ENCODE assay signal across 8 mouse cellular contexts in genomic region chr8:119843444-119843843, GRCm38 (mm10). TPM values are rescaled to one million over a fixed set of nuclear protein-coding genes. Genes with fewer than 3 reads are reported as not detected.
DNase-seq lines count a peak whose midpoint lies in the region; ATAC-seq and TF ChIP-seq lines count a peak whose summit lies in the region.
"Had no signal": no experiment of that assay in that cellular context is flagged by ENCODE, and none has a peak within 500 bp of the region (broad histone marks: within the 10 kb centered on the region; RNA-seq: fewer than 3 reads in every experiment).

No protein-coding gene starts in this region.

- 3% methylated on average over 4 of the region's 4 CpGs for WGBS in embryonic facial prominence, embryonic 10.5 days
- 3% methylated on average over 4 of the region's 4 CpGs for WGBS in lung, embryonic 14.5 days

- no peaks in the 10 kb centered on the region for H3K36me3 ChIP-seq in embryonic facial prominence, embryonic 10.5 days (replicated peaks)
- no peaks in the 10 kb centered on the region for H3K36me3 ChIP-seq in lung, embryonic 14.5 days (ENCODE audit: insufficient read depth)
- H3K36me3 ChIP-seq: heart, embryonic 15.5 days had no signal

- no peak for ATAC-seq in lung, embryonic 14.5 days (ENCODE audit: insufficient read depth)

- peak; percentile 84 for TF ChIP-seq CTCF in lung, embryonic 14.5 days (IDR thresholded peaks at IDR 0.05; ENCODE audit: low read depth)

- H3K27ac ChIP-seq in embryonic facial prominence, embryonic 10.5 days (replicated peaks): no peak overlapping the region
- no peak overlapping the region for H3K27ac ChIP-seq in lung, embryonic 14.5 days (ENCODE audit: low read depth)
- H3K27ac ChIP-seq: heart, embryonic 15.5 days had no signal

- H3K4me3 ChIP-seq in embryonic facial prominence, embryonic 10.5 days: no peak overlapping the region
- no peak overlapping the region for H3K4me3 ChIP-seq in lung, embryonic 14.5 days (ENCODE audit: low read depth, low read length)
- H3K4me3 ChIP-seq: heart, embryonic 15.5 days had no signal

- no peaks in the 10 kb centered on the region; the same call in 1 of the 2 replicates for H3K27me3 ChIP-seq in embryonic facial prominence, embryonic 10.5 days (replicated peaks; ENCODE audit: low read depth, poor library complexity, severe bottlenecking)
- H3K27me3 ChIP-seq in lung, embryonic 14.5 days (ENCODE audit: insufficient read depth, low read length): no peaks in the 10 kb centered on the region
- H3K27me3 ChIP-seq: heart, embryonic 15.5 days had no signal

- H3K9ac ChIP-seq in lung, embryonic 14.5 days: no peak overlapping the region
- H3K9ac ChIP-seq: heart, embryonic 15.5 days had no signal

- peaks cover 31% of the 10 kb centered on the region for H3K4me1 ChIP-seq in embryonic facial prominence, embryonic 10.5 days
- peaks cover 14% of the 10 kb centered on the region for H3K4me1 ChIP-seq in lung, embryonic 14.5 days (ENCODE audit: insufficient read depth)

- peak; percentile 79 for DNase-seq in urinary bladder, postnatal 25 days (ENCODE audit: low spot score)
- DNase-seq in urinary bladder, adult 2 months (ENCODE audit: low spot score): no peak
- DNase-seq in adrenal gland, adult 8-10 months: peak; percentile 63
- peak; percentile 70 for DNase-seq in embryonic facial prominence, embryonic 10.5 days (ENCODE audit: low spot score)
- DNase-seq in kidney, postnatal 14 days: peak; percentile 86
- peak; percentile 88 for DNase-seq in lung, embryonic 14.5 days
- DNase-seq in skeletal muscle tissue, adult 2 months (ENCODE audit: low read depth, low spot score): peak; percentile 66

- H3K4me2 ChIP-seq in lung, embryonic 14.5 days: no peak overlapping the region
- H3K4me2 ChIP-seq: heart, embryonic 15.5 days had no signal

- no peaks in the 10 kb centered on the region for H3K9me3 ChIP-seq in embryonic facial prominence, embryonic 10.5 days
- no peaks in the 10 kb centered on the region for H3K9me3 ChIP-seq in lung, embryonic 14.5 days (ENCODE audit: low read depth, low read length)
- H3K9me3 ChIP-seq: heart, embryonic 15.5 days had no signal

RNA-seq across cellular contexts. Expression of gene Cotl1, which starts 3.1 kb away (rescaled TPM):
- 88.9 and 123 TPM in 2 replicates for polyA plus RNA-seq in urinary bladder, adult 2 months (2012; rRNA removed)
- 10 to 100 TPM; 38.1 to 64.0 (median 54.4) TPM for total RNA-seq in adrenal gland, adult 8-10 months (2022)
- 137 and 149 TPM in 2 replicates for polyA plus RNA-seq in embryonic facial prominence, embryonic 10.5 days (2016; fragmentation: Nextera tagmentation; extraction: Ambion mirVana)
- 201 and 204 TPM in 2 replicates for polyA plus RNA-seq in lung, embryonic 14.5 days (2014; fragmentation: Nextera tagmentation; extraction: Ambion mirVana)

RNA-seq across cellular contexts. Expression of gene Klhl36, which starts 18.6 kb away (rescaled TPM):
- polyA plus RNA-seq in urinary bladder, adult 2 months (2012; rRNA removed): 10.6 and 11.6 TPM in 2 replicates
- total RNA-seq in adrenal gland, adult 8-10 months (2022): 10 to 100 TPM in 3 of 4 experiments, 1 to 10 TPM in 1; 8.4 to 13.8 (median 11.8) TPM
- polyA plus RNA-seq in embryonic facial prominence, embryonic 10.5 days (2016; fragmentation: Nextera tagmentation; extraction: Ambion mirVana): 10.4 and 11.3 TPM in 2 replicates
- polyA plus RNA-seq in lung, embryonic 14.5 days (2014; fragmentation: Nextera tagmentation; extraction: Ambion mirVana): 11.5 and 11.8 TPM in 2 replicates
